Mouse (Mus musculus): ENCODE results near the gene Acly. TPM values are rescaled to one million over a fixed set of nuclear protein-coding genes. Genes with fewer than 3 reads are reported as not detected.
A peak's percentile ranks its signal among the peaks of the same experiment; 100 is the strongest.

Acly gene
- polyA plus RNA-seq, 1 experiment: 232 TPM

DNA sequence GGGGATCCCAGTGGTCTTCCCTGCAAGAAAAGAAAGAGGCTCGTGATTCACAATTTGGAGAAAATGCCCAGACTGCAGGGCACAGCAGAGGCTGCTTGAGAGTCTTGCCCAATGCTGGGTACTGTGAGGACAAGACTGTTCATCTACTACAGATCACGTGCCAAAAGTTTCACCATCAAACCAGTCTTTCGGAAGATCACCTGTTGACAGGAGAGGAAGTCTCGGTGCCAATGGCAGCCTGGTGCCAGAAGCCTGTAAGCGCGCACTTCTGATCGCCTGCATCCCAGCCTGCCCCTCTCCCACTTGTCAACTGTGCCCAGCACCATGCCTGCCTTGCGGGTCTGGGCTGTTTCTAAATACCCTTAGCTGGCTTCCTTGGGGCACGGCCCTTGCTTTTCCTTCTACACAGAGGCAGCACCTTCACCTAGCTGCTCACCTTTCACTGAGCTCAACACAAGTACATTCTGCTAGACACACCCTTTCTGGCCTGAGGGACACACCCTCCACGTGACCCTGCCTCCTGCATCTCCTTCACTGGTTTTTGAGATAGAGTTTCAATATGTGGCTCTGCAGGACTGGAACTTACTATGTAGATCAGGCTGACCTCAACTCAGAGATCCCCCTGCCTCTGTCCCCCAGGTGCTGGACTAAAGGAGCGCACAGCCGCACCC is 22.7 kb downstream of the Acly start:
- TF ChIP-seq EP300 (IDR thresholded peaks at IDR 0.05; ENCODE audit: insufficient read depth, low read depth, low read length) (no peak), CTCF (IDR thresholded peaks at IDR 0.05; ENCODE audit: low read depth, low read length) (no peak), POLR2A (IDR thresholded peaks at IDR 0.05; ENCODE audit: insufficient read depth, low read length) (no peak)
- Histone ChIP-seq H3K9ac (ENCODE audit: low read depth, poor library complexity, severe bottlenecking) (no peak overlapping the region), H3K27me3 (ENCODE audit: control insufficient read depth, insufficient read depth, low read length, poor library complexity, severe bottlenecking) (no peaks in the 10 kb centered on the region), H3K9me3 (replicated peaks; ENCODE audit: control insufficient read depth, insufficient read depth, low read length, poor library complexity, severe bottlenecking) (no peaks in the 10 kb centered on the region), H3K27ac (ENCODE audit: insufficient read depth, low read length) (no peak overlapping the region), H3K4me3 (ENCODE audit: low read depth, low read length) (no peak overlapping the region), H3K4me1 (ENCODE audit: control insufficient read depth, insufficient read depth, low read length) (peaks cover 2% of the 10 kb centered on the region), H3K36me3 (ENCODE audit: control insufficient read depth, insufficient read depth, low read length, poor library complexity, severe bottlenecking) (peaks cover 48% of the 10 kb centered on the region)

GRCm38 (mm10) chr11:100501321-100501720 is 26.5 kb downstream of the Acly start:
- Histone ChIP-seq H3K9ac (ENCODE audit: low read depth, poor library complexity, severe bottlenecking) (no peak overlapping the region), H3K36me3 (ENCODE audit: control insufficient read depth, insufficient read depth, low read length, poor library complexity, severe bottlenecking) (peaks cover 62% of the 10 kb centered on the region), H3K27ac (ENCODE audit: insufficient read depth, low read length) (peak overlapping the region; percentile 12), H3K4me1 (ENCODE audit: control insufficient read depth, insufficient read depth, low read length) (peaks cover 2% of the 10 kb centered on the region), H3K27me3 (ENCODE audit: control insufficient read depth, insufficient read depth, low read length, poor library complexity, severe bottlenecking) (no peaks in the 10 kb centered on the region), H3K9me3 (replicated peaks; ENCODE audit: control insufficient read depth, insufficient read depth, low read length, poor library complexity, severe bottlenecking) (no peaks in the 10 kb centered on the region), H3K4me3 (ENCODE audit: low read depth, low read length) (no peak overlapping the region)
- TF ChIP-seq POLR2A (IDR thresholded peaks at IDR 0.05; ENCODE audit: insufficient read depth, low read length) (no peak), EP300 (IDR thresholded peaks at IDR 0.05; ENCODE audit: insufficient read depth, low read depth, low read length) (0 out of 2 replicates have a peak, but pooled peaks have one; percentile 26)

DNA sequence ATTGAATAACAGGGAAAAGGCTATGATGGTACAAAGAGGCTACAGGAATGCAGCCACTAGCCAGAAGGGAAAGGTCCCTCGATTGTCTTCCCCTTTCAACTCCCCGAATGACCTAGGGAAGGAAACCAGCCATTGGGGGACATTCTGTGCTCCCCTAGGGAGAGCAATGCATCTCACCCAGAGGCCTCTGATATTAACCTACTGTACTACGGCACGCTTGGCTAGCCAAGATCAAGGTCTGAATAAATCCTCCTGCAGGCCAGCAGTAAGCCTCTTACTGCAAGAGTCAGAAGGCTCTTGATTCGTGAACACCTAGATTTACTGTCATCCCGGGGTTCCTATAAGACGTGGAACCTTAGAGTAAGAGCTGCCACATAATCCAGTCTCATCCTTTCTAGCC is 27.1 kb downstream of the Acly start:
- H3K9ac ChIP-seq (ENCODE audit: low read depth, poor library complexity, severe bottlenecking): no peak overlapping the region
- no peak overlapping the region for H3K27ac ChIP-seq (ENCODE audit: insufficient read depth, low read length)
- TF ChIP-seq EP300 (IDR thresholded peaks at IDR 0.05; ENCODE audit: insufficient read depth, low read depth, low read length): no peak
- TF ChIP-seq POLR2A (IDR thresholded peaks at IDR 0.05; ENCODE audit: insufficient read depth, low read length): no peak
- no peak for TF ChIP-seq CTCF (IDR thresholded peaks at IDR 0.05; ENCODE audit: low read depth, low read length)
- H3K9me3 ChIP-seq (replicated peaks; ENCODE audit: control insufficient read depth, insufficient read depth, low read length, poor library complexity, severe bottlenecking): no peaks in the 10 kb centered on the region
- H3K4me3 ChIP-seq (ENCODE audit: low read depth, low read length): no peak overlapping the region
- no peaks in the 10 kb centered on the region for H3K27me3 ChIP-seq (ENCODE audit: control insufficient read depth, insufficient read depth, low read length, poor library complexity, severe bottlenecking)
- H3K36me3 ChIP-seq (ENCODE audit: control insufficient read depth, insufficient read depth, low read length, poor library complexity, severe bottlenecking): peaks cover 68% of the 10 kb centered on the region
- H3K4me1 ChIP-seq (ENCODE audit: control insufficient read depth, insufficient read depth, low read length): peaks cover 2% of the 10 kb centered on the region

DNA sequence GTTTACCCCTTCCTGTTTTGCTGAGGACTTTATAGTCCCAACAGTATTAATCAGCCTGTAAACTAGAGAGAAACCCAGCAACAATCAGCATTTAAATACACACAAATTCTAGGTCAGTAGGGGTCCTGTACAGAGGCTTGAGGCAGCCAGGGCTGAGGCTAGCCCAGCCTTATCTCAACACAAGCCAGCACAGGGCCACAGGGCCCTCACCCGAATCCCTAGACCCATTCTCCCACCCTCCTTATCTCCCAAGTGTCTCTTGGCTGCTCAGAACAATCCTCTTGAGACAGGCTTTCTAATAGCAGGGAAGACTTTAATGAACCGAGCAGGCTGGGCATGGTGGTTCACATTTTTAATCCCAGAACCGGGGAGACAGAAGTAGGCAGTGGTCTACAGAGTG is 27.6 kb downstream of the Acly start:
- Histone ChIP-seq H3K27me3 (ENCODE audit: control insufficient read depth, insufficient read depth, low read length, poor library complexity, severe bottlenecking) (no peaks in the 10 kb centered on the region), H3K36me3 (ENCODE audit: control insufficient read depth, insufficient read depth, low read length, poor library complexity, severe bottlenecking) (peaks cover 72% of the 10 kb centered on the region), H3K9me3 (replicated peaks; ENCODE audit: control insufficient read depth, insufficient read depth, low read length, poor library complexity, severe bottlenecking) (no peaks in the 10 kb centered on the region), H3K27ac (ENCODE audit: insufficient read depth, low read length) (no peak overlapping the region), H3K4me3 (ENCODE audit: low read depth, low read length) (no peak overlapping the region), H3K4me1 (ENCODE audit: control insufficient read depth, insufficient read depth, low read length) (peaks cover 2% of the 10 kb centered on the region), H3K9ac (ENCODE audit: low read depth, poor library complexity, severe bottlenecking) (no peak overlapping the region)
- TF ChIP-seq POLR2A (IDR thresholded peaks at IDR 0.05; ENCODE audit: insufficient read depth, low read length): no peak
- TF ChIP-seq CTCF (IDR thresholded peaks at IDR 0.05; ENCODE audit: low read depth, low read length): no peak
- no peak for TF ChIP-seq EP300 (IDR thresholded peaks at IDR 0.05; ENCODE audit: insufficient read depth, low read depth, low read length)

GRCm38 (mm10) chr11:100493771-100494170 is 34.0 kb downstream of the Acly start:
- H3K36me3 ChIP-seq (ENCODE audit: control insufficient read depth, insufficient read depth, low read length, poor library complexity, severe bottlenecking): peaks cover 74% of the 10 kb centered on the region
- peak overlapping the region; percentile 13; the same call in 1 of the 2 replicates for H3K9ac ChIP-seq (ENCODE audit: low read depth, poor library complexity, severe bottlenecking)
- no peaks in the 10 kb centered on the region for H3K9me3 ChIP-seq (replicated peaks; ENCODE audit: control insufficient read depth, insufficient read depth, low read length, poor library complexity, severe bottlenecking)

GRCm38 (mm10) chr11:100490951-100491350 is 36.8 kb downstream of the Acly start:
- H3K9ac ChIP-seq (ENCODE audit: low read depth, poor library complexity, severe bottlenecking): no peak overlapping the region
- H3K4me1 ChIP-seq (ENCODE audit: control insufficient read depth, insufficient read depth, low read length): no peaks in the 10 kb centered on the region
- TF ChIP-seq EP300 (IDR thresholded peaks at IDR 0.05; ENCODE audit: insufficient read depth, low read depth, low read length) (no peak), CTCF (IDR thresholded peaks at IDR 0.05; ENCODE audit: low read depth, low read length) (no peak), POLR2A (IDR thresholded peaks at IDR 0.05; ENCODE audit: insufficient read depth, low read length) (no peak)
- H3K36me3 ChIP-seq (ENCODE audit: control insufficient read depth, insufficient read depth, low read length, poor library complexity, severe bottlenecking): peaks cover 65% of the 10 kb centered on the region
- no peak overlapping the region for H3K27ac ChIP-seq (ENCODE audit: insufficient read depth, low read length)
- H3K4me3 ChIP-seq (ENCODE audit: low read depth, low read length): no peak overlapping the region
- H3K27me3 ChIP-seq (ENCODE audit: control insufficient read depth, insufficient read depth, low read length, poor library complexity, severe bottlenecking): no peaks in the 10 kb centered on the region
- no peaks in the 10 kb centered on the region for H3K9me3 ChIP-seq (replicated peaks; ENCODE audit: control insufficient read depth, insufficient read depth, low read length, poor library complexity, severe bottlenecking)

More at GRCm38 (mm10) chr11:100493771-100494170, 34.0 kb downstream of the Acly start:
- Histone ChIP-seq H3K27ac (ENCODE audit: insufficient read depth, low read length) (peak overlapping the region; percentile 34), H3K27me3 (ENCODE audit: control insufficient read depth, insufficient read depth, low read length, poor library complexity, severe bottlenecking) (no peaks in the 10 kb centered on the region), H3K4me1 (ENCODE audit: control insufficient read depth, insufficient read depth, low read length) (no peaks in the 10 kb centered on the region), H3K4me3 (ENCODE audit: low read depth, low read length) (peak overlapping the region; percentile 33)
- no peak for TF ChIP-seq POLR2A (IDR thresholded peaks at IDR 0.05; ENCODE audit: insufficient read depth, low read length)
- TF ChIP-seq EP300 (IDR thresholded peaks at IDR 0.05; ENCODE audit: insufficient read depth, low read depth, low read length): no peak
- no peak for TF ChIP-seq CTCF (IDR thresholded peaks at IDR 0.05; ENCODE audit: low read depth, low read length)
